Mouse (Mus musculus) MEL (cell line): ENCODE results near the gene Pusl1.

ENCODE experiments used
- CHD1 ChIP-seq: IDR thresholded peaks from 2 replicates; pipeline ENCODE4 v1.6.1; 2012; ENCODE audit warnings: low read depth, mild to moderate bottlenecking, inconsistent platforms, low read length, improper control_type of control experiment
- ETS1 ChIP-seq: IDR thresholded peaks from 2 replicates; pipeline ENCODE4 v1.6.1; 2012; ENCODE audit warnings: low read depth, mild to moderate bottlenecking, inconsistent platforms, low read length, improper control_type of control experiment, moderate library complexity

GRCm38 (mm10) chr4:155892017-155892416 is 436 bp upstream of the Pusl1 start:
- TF ChIP-seq ETS1 (no peak), CHD1 (no peak)
